Mouse (Mus musculus): ENCODE results near the gene Slc27a2.

DNA sequence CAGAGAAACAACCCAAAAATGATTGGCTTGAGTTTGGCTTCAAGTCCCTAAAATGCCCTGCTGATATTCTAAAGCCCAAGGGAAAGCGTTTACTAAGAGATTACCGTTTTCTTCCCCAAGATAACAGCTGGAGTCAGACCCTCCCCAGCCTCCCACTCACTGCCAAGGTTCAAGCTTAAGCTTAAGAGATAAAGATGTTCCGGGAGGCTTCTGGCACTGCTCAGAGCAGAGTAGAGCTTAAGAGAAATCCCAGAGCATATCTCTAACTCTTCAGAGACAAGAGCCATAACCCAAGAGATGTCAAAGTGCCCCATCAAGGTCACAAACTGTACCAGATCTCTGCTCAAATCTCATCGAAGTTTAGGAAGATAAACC lies 54.5 kb downstream of the Slc27a2 start:
- TF ChIP-seq CTCF (IDR thresholded peaks at IDR 0.05; ENCODE audit: low read depth, low read length) (no peak), POLR2AphosphoS5 (IDR thresholded peaks at IDR 0.05; ENCODE audit: insufficient replicate concordance, low read depth, low read length) (no peak), GATA1 (IDR thresholded peaks at IDR 0.05; ENCODE audit: borderline replicate concordance, low read length) (no peak), TAL1 (conservative IDR thresholded peaks at IDR 0.05; ENCODE audit: low read depth, low read length) (no peak)

Data from G1E (cell line).